Mouse (Mus musculus) neural tube, embryonic 15.5 days (tissue): ENCODE measurements around the gene Krtap4-16. TPM values are rescaled to one million over a fixed set of nuclear protein-coding genes. Genes with fewer than 3 reads are reported as not detected.
"Not testable (repeated sequence)": the region's sequence is repeated elsewhere in the genome, so short reads cannot be mapped to it uniquely, and the experiment has no call there.

ENCODE experiments used
- ATAC-seq: fragments of 200-750 bp; cut with Nextera tagmentation; 2 replicates; pipeline ENCODE4 v1.8.0; 2017; ENCODE audit warnings: mild to moderate bottlenecking, moderate TSS enrichment, moderate library complexity; ENCODE audit not compliant: low FRiP score
- H3K27ac ChIP-seq: fragments of 300-500 bp; sonication (generic); replicated peaks from 2 replicates; pipeline ENCODE4 v1.5.1; 2015; ENCODE audit warnings: mild to moderate bottlenecking, inconsistent platforms
- H3K27me3 ChIP-seq: fragments of 300-500 bp; sonication (generic); replicated peaks from 2 replicates; pipeline ENCODE4 v1.6.1; 2015; ENCODE audit warnings: inconsistent platforms
- H3K36me3 ChIP-seq: fragments of 300-500 bp; sonication (generic); 2 replicates; pipeline ENCODE4 v1.6.1; 2015; ENCODE audit warnings: inconsistent platforms
- H3K4me1 ChIP-seq: fragments of 300-500 bp; sonication (generic); 2 replicates; pipeline ENCODE4 v1.6.1; 2015; ENCODE audit warnings: inconsistent platforms
- H3K4me2 ChIP-seq: fragments of 300-500 bp; sonication (generic); 2 replicates; pipeline ENCODE4 v1.6.1; 2015; ENCODE audit warnings: inconsistent platforms, mild to moderate bottlenecking, moderate library complexity
- H3K4me3 ChIP-seq: fragments of 300-500 bp; sonication (generic); replicated peaks from 2 replicates; pipeline ENCODE4 v1.5.1; 2015; ENCODE audit warnings: mild to moderate bottlenecking, inconsistent platforms
- H3K9ac ChIP-seq: fragments of 300-500 bp; sonication (generic); replicated peaks from 2 replicates; pipeline ENCODE4 v1.6.1; 2015; ENCODE audit warnings: mild to moderate bottlenecking, inconsistent platforms
- H3K9me3 ChIP-seq: fragments of 300-500 bp; sonication (generic); replicated peaks from 2 replicates; pipeline ENCODE4 v1.6.1; 2016; ENCODE audit warnings: inconsistent platforms
- WGBS: fragments of 180-500 bp; shearing (Covaris S2); methylation state at CpG from one replicate; pipeline ENCODE4 v1.1.7; 2015; ENCODE audit warnings: mixed read lengths; 5-methylcytosine and 5-hydroxymethylcytosine counted together
- polyA plus RNA-seq: library from polyadenylated mRNA; unstranded; fragments of >200 nt; fragmentation: Nextera tagmentation; extraction: Ambion mirVana; gene quantifications from 2 replicates; pipeline ENCODE4 v1.2.1, GENCODE M21; 2015

Gene Krtap4-16
- polyA plus RNA-seq, 1 experiment from 2014 or later = not detected

DNA sequence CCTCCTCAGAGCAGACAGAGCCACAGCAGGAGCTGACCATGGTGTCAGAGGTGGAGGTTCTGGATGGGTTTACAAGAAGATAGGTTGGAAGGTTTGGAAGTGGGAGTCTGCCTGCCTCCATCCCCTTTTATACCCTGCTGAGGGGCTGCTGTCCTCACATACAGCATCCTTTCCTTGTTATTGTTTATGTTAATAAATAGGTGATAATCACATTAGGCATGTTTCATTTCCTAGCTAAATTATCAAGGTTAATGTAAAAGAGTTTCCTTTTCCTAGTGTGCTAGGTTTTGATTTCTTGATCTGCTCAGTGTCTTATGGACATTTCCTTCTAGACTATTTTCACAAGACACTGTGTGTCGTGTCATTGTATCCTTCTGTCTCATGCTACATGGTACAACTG lies 47.1 kb downstream of the Krtap4-16 start, which contains the start of gene Gm11554:
Gm11554 (minus strand) TSS at position 101 of the 400 bp plus-strand sequence.
- H3K27me3 ChIP-seq, H3K4me2 ChIP-seq, ATAC-seq, H3K4me3 ChIP-seq, H3K4me1 ChIP-seq, H3K9me3 ChIP-seq, H3K9ac ChIP-seq, H3K36me3 ChIP-seq, H3K27ac ChIP-seq: not testable (repeated sequence)
- WGBS = no CpG with 5 or more reads among the region's 1 CpGs

Other genes starting within 250 kb of the Krtap4-16 start
- not detected in 2 replicates for gene Gm11938, start 248.3 kb downstream of the Krtap4-16 start, polyA plus RNA-seq
- gene Gm11937, start 241.4 kb downstream of the Krtap4-16 start, polyA plus RNA-seq = not detected in 2 replicates
- gene Krtap2-4, start 236.8 kb downstream of the Krtap4-16 start, polyA plus RNA-seq = not detected in 2 replicates
- not detected in 2 replicates for gene Gm11562, start 231.2 kb downstream of the Krtap4-16 start, polyA plus RNA-seq
- not detected in 2 replicates for gene Krtap4-1, start 223.4 kb downstream of the Krtap4-16 start, polyA plus RNA-seq
- not detected in 2 replicates for gene Krtap4-2, start 216.5 kb downstream of the Krtap4-16 start, polyA plus RNA-seq
- gene Krtap4-7, start 207.5 kb downstream of the Krtap4-16 start, polyA plus RNA-seq = not detected in 2 replicates
- not detected in 2 replicates for gene Gm11555, start 201.4 kb downstream of the Krtap4-16 start, polyA plus RNA-seq
- not detected in 2 replicates for gene Gm11563, start 192.6 kb downstream of the Krtap4-16 start, polyA plus RNA-seq
- gene Krtap4-6, start 185.6 kb downstream of the Krtap4-16 start, polyA plus RNA-seq = not detected in 2 replicates
- gene Gm14190, start 160.9 kb downstream of the Krtap4-16 start, polyA plus RNA-seq = not detected in 2 replicates
- not detected in 2 replicates for gene Gm14180, start 117.3 kb downstream of the Krtap4-16 start, polyA plus RNA-seq
- gene Gm11595, start 78.7 kb downstream of the Krtap4-16 start, polyA plus RNA-seq = not detected in 2 replicates
- not detected in 2 replicates for gene Krtap4-8, start 70.9 kb downstream of the Krtap4-16 start, polyA plus RNA-seq
- gene Krtap4-9, start 66.4 kb downstream of the Krtap4-16 start, polyA plus RNA-seq = not detected in 2 replicates
- gene Gm11596, start 58.1 kb downstream of the Krtap4-16 start, polyA plus RNA-seq = not detected in 2 replicates
- not detected in 2 replicates for gene Gm11569, start 52.7 kb downstream of the Krtap4-16 start, polyA plus RNA-seq
- not detected in 2 replicates for gene Gm11554, start 47.2 kb downstream of the Krtap4-16 start, polyA plus RNA-seq
- not detected in 2 replicates for gene Krtap4-13, start 41.7 kb downstream of the Krtap4-16 start, polyA plus RNA-seq
- gene Gm11564, start 35.9 kb downstream of the Krtap4-16 start, polyA plus RNA-seq = not detected in 2 replicates
- not detected in 2 replicates for gene 2300003K06Rik, start 13.5 kb downstream of the Krtap4-16 start, polyA plus RNA-seq
- gene Gm11568, start 6.3 kb upstream of the Krtap4-16 start, polyA plus RNA-seq = not detected in 2 replicates
- not detected in 2 replicates for gene Gm11559, start 12.9 kb upstream of the Krtap4-16 start, polyA plus RNA-seq
- not detected in 2 replicates for gene Krtap9-1, start 21.8 kb upstream of the Krtap4-16 start, polyA plus RNA-seq
- not detected in 2 replicates for gene Gm11567, start 27.6 kb upstream of the Krtap4-16 start, polyA plus RNA-seq
- gene Krtap31-1, start 56.3 kb upstream of the Krtap4-16 start, polyA plus RNA-seq = not detected in 2 replicates
- gene Gm11565, start 63.1 kb upstream of the Krtap4-16 start, polyA plus RNA-seq = not detected in 2 replicates
- not detected in 2 replicates for gene Krtap31-2, start 84.7 kb upstream of the Krtap4-16 start, polyA plus RNA-seq
- gene Krtap9-5, start 96.9 kb upstream of the Krtap4-16 start, polyA plus RNA-seq = not detected in 2 replicates
- not detected in 2 replicates for gene Krtap29-1, start 127.4 kb upstream of the Krtap4-16 start, polyA plus RNA-seq
- 0.13 and 0.23 TPM in 2 replicates for gene Krtap16-1, start 135.0 kb upstream of the Krtap4-16 start, polyA plus RNA-seq
- gene Krtap17-1, start 142.4 kb upstream of the Krtap4-16 start, polyA plus RNA-seq = 0.69 and 1.00 TPM in 2 replicates
- not detected in 2 replicates for gene Krt33a, start 164.6 kb upstream of the Krtap4-16 start, polyA plus RNA-seq
- gene Krt33b, start 178.3 kb upstream of the Krtap4-16 start, polyA plus RNA-seq = 0.11 TPM in 1 of 2 replicates, not detected in the other
- gene Krt34, start 189.9 kb upstream of the Krtap4-16 start, polyA plus RNA-seq = not detected in 2 replicates
- gene Krt31, start 198.9 kb upstream of the Krtap4-16 start, polyA plus RNA-seq = not detected in 2 replicates
- gene Krt32, start 236.6 kb upstream of the Krtap4-16 start, polyA plus RNA-seq = not detected in 2 replicates
- 0.09 TPM in 1 of 2 replicates, not detected in the other for gene Krt35, start 244.6 kb upstream of the Krtap4-16 start, polyA plus RNA-seq